Mouse (Mus musculus): ENCODE results near the gene Foxe3.

DNA sequence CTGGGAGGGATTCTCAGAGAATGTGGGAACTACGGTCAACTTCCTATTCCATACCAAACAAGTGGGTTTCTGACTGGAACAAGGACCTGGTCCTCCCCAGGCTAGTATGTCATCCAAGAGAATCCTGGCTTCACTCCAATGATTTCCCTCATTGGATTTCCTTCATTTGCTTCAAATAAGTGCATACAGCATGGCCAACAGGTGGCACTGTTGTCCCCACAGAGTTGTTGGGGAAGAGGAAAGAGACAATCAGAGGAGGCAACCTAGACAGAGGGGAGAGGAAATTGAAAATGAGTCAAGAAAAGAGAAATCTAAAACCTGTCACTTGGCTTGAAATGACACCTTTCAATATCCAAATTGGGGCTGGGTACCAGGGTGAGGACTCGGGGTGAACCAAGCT, 8.7 kb downstream of the Foxe3 start:
- TF ChIP-seq POLR2A (IDR thresholded peaks at IDR 0.05; ENCODE audit: low read depth, low read length) (no peak), CTCF (conservative IDR thresholded peaks at IDR 0.05 in 1 of 2, IDR thresholded peaks at IDR 0.05 in 1 of 2; ENCODE audit: low read depth in 2 of 2, low read length in 2 of 2) (peak; percentile 66 to 84), JUN (IDR thresholded peaks at IDR 0.05; ENCODE audit: insufficient read depth, low read depth, low read length) (no peak), TBP (conservative IDR thresholded peaks at IDR 0.05; ENCODE audit: low read depth, low read length) (no peak), E2F4 (IDR thresholded peaks at IDR 0.05; ENCODE audit: insufficient replicate concordance, low read depth, low read length) (no peak), MAX (IDR thresholded peaks at IDR 0.05; ENCODE audit: low read length) (no peak), JUND (conservative IDR thresholded peaks at IDR 0.05; ENCODE audit: low read depth, low read length) (no peak), EP300 (IDR thresholded peaks at IDR 0.05; ENCODE audit: low read length) (no peak), MAFK (IDR thresholded peaks at IDR 0.05; ENCODE audit: insufficient replicate concordance, low read length) (no peak), USF1 (IDR thresholded peaks at IDR 0.05; ENCODE audit: low read depth, low read length) (no peak), MAZ (IDR thresholded peaks at IDR 0.05; ENCODE audit: low read depth, low read length) (no peak), POLR2AphosphoS2 (IDR thresholded peaks at IDR 0.05; ENCODE audit: low read depth, low read length) (no peak), SMC3 (IDR thresholded peaks at IDR 0.05; ENCODE audit: low read depth, low read length) (peak; percentile 86), ZMIZ1 (IDR thresholded peaks at IDR 0.05; ENCODE audit: low read depth, low read length) (no peak)
